Mouse (Mus musculus) G1E (cell line): ENCODE data around the gene Repin1.

Source experiments
- CTCF ChIP-seq: IDR thresholded peaks from 2 replicates; pipeline ENCODE4 v1.5.1; 2012; ENCODE audit warnings: low read depth, low read length, inconsistent platforms, mixed read lengths
- POLR2AphosphoS5 ChIP-seq: IDR thresholded peaks from 2 replicates; pipeline ENCODE4 v1.6.1; 2012; ENCODE audit warnings: low read depth, low read length, inconsistent platforms; ENCODE audit not compliant: insufficient replicate concordance
- TAL1 ChIP-seq: conservative IDR thresholded peaks from 2 replicates; pipeline ENCODE4 v1.6.1; 2012; ENCODE audit warnings: low read depth, low read length, inconsistent platforms, mixed read lengths

GRCm38 (mm10) chr6:48546858-48547257, 46.8 kb upstream of the Repin1 start:
- TF ChIP-seq CTCF (no peak), TAL1 (no peak), POLR2AphosphoS5 (no peak)
